Mouse (Mus musculus) stomach, embryonic 14.5 days (tissue): ENCODE data around the gene Jam2. TPM values are rescaled to one million over a fixed set of nuclear protein-coding genes. Genes with fewer than 3 reads are reported as not detected.
A peak's percentile ranks its signal among the peaks of the same experiment; 100 is the strongest.

Experiments used
- ATAC-seq: fragments of 200-750 bp; cut with Nextera tagmentation; 2 replicates; pipeline ENCODE4 v1.8.0; 2017; ENCODE audit warnings: low read depth, moderate TSS enrichment; ENCODE audit not compliant: insufficient number of reproducible peaks, insufficient read depth, low FRiP score
- H3K27ac ChIP-seq: fragments of 300-500 bp; sonication (generic); 2 replicates; pipeline ENCODE4 v1.5.1; 2014; ENCODE audit warnings: mild to moderate bottlenecking, low read length, moderate library complexity, mixed read lengths
- H3K27me3 ChIP-seq: fragments of 300-500 bp; sonication (generic); 2 replicates; pipeline ENCODE4 v1.6.1; 2014; ENCODE audit warnings: low read length, control low read depth, mixed read lengths; ENCODE audit not compliant: control insufficient read depth, insufficient read depth
- H3K36me3 ChIP-seq: fragments of 300-500 bp; sonication (generic); 2 replicates; pipeline ENCODE4 v1.6.1; 2014; ENCODE audit warnings: mild to moderate bottlenecking, control low read depth, low read length, moderate library complexity, mixed read lengths; ENCODE audit not compliant: control insufficient read depth, insufficient read depth
- H3K4me1 ChIP-seq: fragments of 300-500 bp; sonication (generic); 2 replicates; pipeline ENCODE4 v1.6.1; 2014; ENCODE audit warnings: low read length, control low read depth, mixed read lengths; ENCODE audit not compliant: control insufficient read depth, insufficient read depth
- H3K4me2 ChIP-seq: fragments of 300-500 bp; sonication (generic); replicated peaks from 2 replicates; pipeline ENCODE4 v1.6.1; 2014; ENCODE audit warnings: low read depth, low read length, control low read depth
- H3K4me3 ChIP-seq: fragments of 300-500 bp; sonication (generic); 2 replicates; pipeline ENCODE4 v1.5.1; 2014; ENCODE audit warnings: low read depth, low read length, control low read depth
- H3K9ac ChIP-seq: fragments of 300-500 bp; sonication (generic); replicated peaks from 2 replicates; pipeline ENCODE4 v1.6.1; 2014; ENCODE audit warnings: low read depth, mild to moderate bottlenecking, control low read depth, low read length, moderate library complexity, mixed read lengths
- H3K9me3 ChIP-seq: fragments of 300-500 bp; sonication (generic); 2 replicates; pipeline ENCODE4 v1.6.1; 2016; ENCODE audit warnings: low read depth, low read length, control low read depth; ENCODE audit not compliant: control insufficient read depth
- WGBS: fragments of 180-500 bp; shearing (Covaris S2); extraction: QIAGEN DNeasy Blood & Tissue Kit; methylation state at CpG from one replicate; pipeline ENCODE4 v1.1.7; 2014; 5-methylcytosine and 5-hydroxymethylcytosine counted together
- polyA plus RNA-seq: library from polyadenylated mRNA; unstranded; fragments of >200 nt; fragmentation: Nextera tagmentation; extraction: Ambion mirVana; gene quantifications from 2 replicates; pipeline ENCODE4 v1.2.1, GENCODE M21; 2014

The Jam2 gene
- polyA plus RNA-seq, 1 experiment from 2014 or later = 5.2 TPM

- Histone ChIP-seq H3K9me3 (no peaks in the 10 kb centered on the region), H3K9ac (no peak overlapping the region), H3K36me3 (no peaks in the 10 kb centered on the region), H3K27ac (no peak overlapping the region), H3K4me1 (no peaks in the 10 kb centered on the region), H3K4me2 (no peak overlapping the region), H3K4me3 (no peak overlapping the region), H3K27me3 (no peaks in the 10 kb centered on the region)
- no peak for ATAC-seq
- WGBS = 68% methylated on average over 4 of the region's 4 CpGs
These were observed 4.7 kb upstream of the Jam2 start for GRCm38 (mm10) chr16:84769182-84769581.

GRCm38 (mm10) chr16:84769619-84770464 is 4.1 kb upstream of the Jam2 start:
- ATAC-seq = no peak

GRCm38 (mm10) chr16:84770891-84771290 is 3.0 kb upstream of the Jam2 start:
- Histone ChIP-seq H3K4me3 (no peak overlapping the region), H3K4me2 (no peak overlapping the region), H3K36me3 (no peaks in the 10 kb centered on the region), H3K9me3 (no peaks in the 10 kb centered on the region), H3K27ac (no peak overlapping the region), H3K27me3 (no peaks in the 10 kb centered on the region), H3K9ac (no peak overlapping the region), H3K4me1 (no peaks in the 10 kb centered on the region)
- ATAC-seq = no peak
- WGBS = 83% methylated on average over 7 of the region's 7 CpGs

More at GRCm38 (mm10) chr16:84769619-84770464, 4.1 kb upstream of the Jam2 start:
- Histone ChIP-seq H3K9me3 (no peaks in the 10 kb centered on the region), H3K4me2 (no peak overlapping the region), H3K27me3 (no peaks in the 10 kb centered on the region), H3K27ac (no peak overlapping the region), H3K4me3 (no peak overlapping the region), H3K4me1 (no peaks in the 10 kb centered on the region), H3K36me3 (no peaks in the 10 kb centered on the region), H3K9ac (no peak overlapping the region)
- 81% methylated on average over 19 of the region's 19 CpGs for WGBS

- WGBS = 90% methylated on average over 2 of the region's 2 CpGs
- H3K4me1 ChIP-seq = no peaks in the 10 kb centered on the region
- no peak for ATAC-seq
- no peaks in the 10 kb centered on the region for H3K9me3 ChIP-seq
- H3K4me3 ChIP-seq = no peak overlapping the region
- no peaks in the 10 kb centered on the region for H3K27me3 ChIP-seq
- H3K27ac ChIP-seq = no peak overlapping the region
- H3K9ac ChIP-seq = no peak overlapping the region
- H3K36me3 ChIP-seq = no peaks in the 10 kb centered on the region
- H3K4me2 ChIP-seq = no peak overlapping the region
These were observed 2.5 kb upstream of the Jam2 start for GRCm38 (mm10) chr16:84771461-84771860.

GRCm38 (mm10) chr16:84772496-84773267 is 1.2 kb upstream of the Jam2 start:
- Histone ChIP-seq H3K27ac (no peak overlapping the region), H3K27me3 (no peaks in the 10 kb centered on the region), H3K4me1 (no peaks in the 10 kb centered on the region), H3K9ac (no peak overlapping the region), H3K36me3 (no peaks in the 10 kb centered on the region), H3K4me2 (no peak overlapping the region), H3K4me3 (no peak overlapping the region), H3K9me3 (no peaks in the 10 kb centered on the region)
- 33% methylated on average over 8 of the region's 8 CpGs for WGBS
- ATAC-seq = no peak

GRCm38 (mm10) chr16:84773268-84773861 is 558 bp upstream of the Jam2 start:
- Histone ChIP-seq H3K4me3 (peak overlapping the region; percentile 62), H3K4me1 (no peaks in the 10 kb centered on the region), H3K27me3 (no peaks in the 10 kb centered on the region), H3K27ac (no peak overlapping the region), H3K9ac (no peak overlapping the region), H3K9me3 (no peaks in the 10 kb centered on the region), H3K36me3 (no peaks in the 10 kb centered on the region), H3K4me2 (peak overlapping the region; percentile 100)
- 2% methylated on average over 14 of the region's 15 CpGs for WGBS
- no peak for ATAC-seq

- Histone ChIP-seq H3K27ac (no peak overlapping the region), H3K9ac (peak overlapping the region; percentile 40; the same call in 1 of the 2 replicates), H3K27me3 (no peaks in the 10 kb centered on the region), H3K36me3 (no peaks in the 10 kb centered on the region), H3K4me1 (no peaks in the 10 kb centered on the region), H3K9me3 (peaks cover 6% of the 10 kb centered on the region; the same call in 1 of the 2 replicates), H3K4me2 (peak overlapping the region; percentile 100), H3K4me3 (peak overlapping the region; percentile 62)
- WGBS = under 1% methylated on average over 23 of the region's 23 CpGs
- no peak for ATAC-seq
These were observed 873 bp downstream of the Jam2 start for GRCm38 (mm10) chr16:84774761-84775231.

- Histone ChIP-seq H3K4me3 (no peak overlapping the region), H3K9ac (no peak overlapping the region), H3K36me3 (no peaks in the 10 kb centered on the region), H3K9me3 (peaks cover 7% of the 10 kb centered on the region; the same call in 1 of the 2 replicates), H3K27me3 (no peaks in the 10 kb centered on the region), H3K4me1 (no peaks in the 10 kb centered on the region), H3K27ac (no peak overlapping the region), H3K4me2 (peak overlapping the region; percentile 100; the same call in 1 of the 2 replicates)
- 39% methylated on average over 11 of the region's 11 CpGs for WGBS
- no peak for ATAC-seq
These were observed 1.4 kb downstream of the Jam2 start for GRCm38 (mm10) chr16:84775356-84775755.
